In genomic region chr4:149045885-149046284, GRCm38 (mm10) we compare ENCODE assay signal across 18 mouse cellular contexts. TPM values are rescaled to one million over a fixed set of nuclear protein-coding genes. Genes with fewer than 3 reads are reported as not detected.
A peak's percentile ranks its signal among the peaks of the same experiment; 100 is the strongest.
DNase-seq lines count a peak whose midpoint lies in the region; ATAC-seq and TF ChIP-seq lines count a peak whose summit lies in the region.
"Had no signal": no experiment of that assay in that cellular context is flagged by ENCODE, and none has a peak within 500 bp of the region (broad histone marks: within the 10 kb centered on the region; RNA-seq: fewer than 3 reads in every experiment).

No protein-coding gene starts in this region.

- no peaks in the 10 kb centered on the region for H3K36me3 ChIP-seq in heart, embryonic 16.5 days (ENCODE audit: control insufficient read depth, insufficient read depth)
- H3K36me3 ChIP-seq in CH12.LX (replicated peaks in 1 of 2; ENCODE audit: control insufficient read depth in 1 of 2, insufficient read depth in 1 of 2, low read length in 1 of 2), result peaks cover 5 to 50% of the 10 kb centered on the region in 2 experiments
- peaks cover 68% of the 10 kb centered on the region for H3K36me3 ChIP-seq in G1E (replicated peaks)
- H3K36me3 ChIP-seq in liver, embryonic 13.5 days, result peaks cover 5% of the 10 kb centered on the region; the same call in 1 of the 2 replicates
- H3K36me3 ChIP-seq: embryonic facial prominence, embryonic 12.5 days; limb, embryonic 13.5 days; midbrain, embryonic 15.5 days had no signal

- no peaks in the 10 kb centered on the region for H3K9me3 ChIP-seq in heart, embryonic 16.5 days (replicated peaks; ENCODE audit: control insufficient read depth, low read length)
- H3K9me3 ChIP-seq in CH12.LX (replicated peaks; ENCODE audit: low read length) (no peaks in the 10 kb centered on the region), G1E (replicated peaks) (no peaks in the 10 kb centered on the region)
- no peaks in the 10 kb centered on the region for H3K9me3 ChIP-seq in liver, embryonic 13.5 days (replicated peaks)
- H3K9me3 ChIP-seq: embryonic facial prominence, embryonic 12.5 days; forebrain, embryonic 13.5 days; hindbrain, embryonic 10.5 days; limb, embryonic 13.5 days; midbrain, embryonic 15.5 days had no signal

- in situ Hi-C loops in CH12.LX (cut with MboI; ENCODE audit: low pct_ligation_motif_present, low pct_unique_long_range_greater_than_20kb, low sequenced_read_pairs), result no loop called here

- DNase-seq in heart, postnatal 14 days, result no peak
- DNase-seq in CH12.LX (ENCODE audit: extremely low read depth) (peak; percentile 24), G1E (ENCODE audit: low spot score) (peak; percentile 14)
- peak; percentile 35 for DNase-seq in liver, embryonic 13.5 days
- DNase-seq in embryo, embryonic 11 days, result no peak
- no peak for DNase-seq in adrenal gland, adult 2 months
- no peak for DNase-seq in left cerebral cortex, adult 11 months (ENCODE audit: low spot score)
- DNase-seq: cerebellum, adult 9-11 months; kidney, adult 8-10 months; lung, postnatal 4 days; right cerebral cortex, postnatal 25 days; thymus, adult 18-20 months had no signal

- whole genome bisulfite sequencing in heart, embryonic 16.5 days, result 29% methylated on average over 5 of the region's 5 CpGs
- WGBS in liver, embryonic 13.5 days (ENCODE audit: insufficient replicate concordance), result 11% methylated on average over 5 of the region's 5 CpGs

- H3K4me1 ChIP-seq in heart, embryonic 16.5 days (ENCODE audit: control insufficient read depth, insufficient read depth, low read length), result peaks cover 46% of the 10 kb centered on the region
- H3K4me1 ChIP-seq in CH12.LX (ENCODE audit: control insufficient read depth in 1 of 2, insufficient read depth in 2 of 2) (peaks cover 13 to 85% of the 10 kb centered on the region in 2 experiments), G1E (ENCODE audit: insufficient read depth, low read depth, low read length) (peaks cover 9% of the 10 kb centered on the region)
- H3K4me1 ChIP-seq in liver, embryonic 13.5 days (replicated peaks), result peaks cover 38% of the 10 kb centered on the region

- no peak overlapping the region for H3K4me3 ChIP-seq in heart, embryonic 16.5 days (ENCODE audit: low read length)
- H3K4me3 ChIP-seq in CH12.LX (replicated peaks in 1 of 3; ENCODE audit: low read depth in 2 of 3, low read length in 2 of 3, poor library complexity in 1 of 3) (no peak overlapping the region), G1E (ENCODE audit: low read depth, low read length) (no peak overlapping the region)
- no peak overlapping the region for H3K4me3 ChIP-seq in liver, embryonic 13.5 days (replicated peaks)
- H3K4me3 ChIP-seq: embryonic facial prominence, embryonic 12.5 days; forebrain, embryonic 13.5 days; hindbrain, embryonic 10.5 days; limb, embryonic 13.5 days; midbrain, embryonic 15.5 days had no signal

- TF ChIP-seq EP300 in CH12.LX (IDR thresholded peaks at IDR 0.05; ENCODE audit: low read length), result no peak

- peak overlapping the region; percentile 82 for H3K27ac ChIP-seq in heart, embryonic 16.5 days (ENCODE audit: low read length)
- H3K27ac ChIP-seq in CH12.LX (ENCODE audit: insufficient read depth, low read depth), result no peak overlapping the region
- no peak overlapping the region for H3K27ac ChIP-seq in liver, embryonic 13.5 days
- H3K27ac ChIP-seq: embryonic facial prominence, embryonic 12.5 days; forebrain, embryonic 13.5 days; hindbrain, embryonic 10.5 days; limb, embryonic 13.5 days; midbrain, embryonic 15.5 days had no signal

- ATAC-seq in heart, embryonic 16.5 days (replicated peaks; ENCODE audit: extremely low read depth, insufficient read depth, low FRiP score), result peak; percentile 50
- ATAC-seq in G1E (ENCODE audit: extremely low read depth, insufficient number of reproducible peaks, low FRiP score, poor library complexity, severe bottlenecking), result no peak
- ATAC-seq in liver, embryonic 13.5 days (ENCODE audit: low read depth), result peak; percentile 76
- ATAC-seq: forebrain, embryonic 13.5 days; midbrain, embryonic 15.5 days had no signal

- no peaks in the 10 kb centered on the region for H3K27me3 ChIP-seq in heart, embryonic 16.5 days (ENCODE audit: control insufficient read depth, insufficient read depth, low read length)
- H3K27me3 ChIP-seq in CH12.LX (replicated peaks) (no peaks in the 10 kb centered on the region), G1E (ENCODE audit: insufficient read depth, low read length) (no peaks in the 10 kb centered on the region)
- H3K27me3 ChIP-seq in liver, embryonic 13.5 days, result no peaks in the 10 kb centered on the region

- no peak for TF ChIP-seq POLR2A in CH12.LX (IDR thresholded peaks at IDR 0.05; ENCODE audit: low read depth, low read length)

- H3K4me2 ChIP-seq in heart, embryonic 16.5 days (ENCODE audit: low read depth, low read length), result no peak overlapping the region
- no peak overlapping the region for H3K4me2 ChIP-seq in CH12.LX (ENCODE audit: insufficient read depth, low read depth, poor library complexity, severe bottlenecking)
- no peak overlapping the region for H3K4me2 ChIP-seq in liver, embryonic 13.5 days
- H3K4me2 ChIP-seq: embryonic facial prominence, embryonic 12.5 days; forebrain, embryonic 13.5 days; limb, embryonic 13.5 days; midbrain, embryonic 15.5 days had no signal

- H3K79me2 ChIP-seq in CH12.LX (replicated peaks; ENCODE audit: control insufficient read depth, extremely low read depth, insufficient read depth, poor library complexity, severe bottlenecking), result peaks cover 3% of the 10 kb centered on the region

- peak overlapping the region; percentile 58; the same call in 1 of the 2 replicates for H3K9ac ChIP-seq in heart, embryonic 16.5 days (ENCODE audit: low read length)
- H3K9ac ChIP-seq in CH12.LX (ENCODE audit: insufficient read depth, low read depth), result no peak overlapping the region
- H3K9ac ChIP-seq in liver, embryonic 13.5 days, result no peak overlapping the region
- H3K9ac ChIP-seq: embryonic facial prominence, embryonic 12.5 days; forebrain, embryonic 13.5 days; limb, embryonic 13.5 days; midbrain, embryonic 15.5 days had no signal

- intact Hi-C loops in heart, postnatal 14 days (cut with DNase I), result loop anchor here (5.0 kb wide), 3 partner anchors 144 to 304 kb away; no protein-coding TSS in a partner anchor

- TF ChIP-seq CTCF in CH12.LX (conservative IDR thresholded peaks at IDR 0.05 in 1 of 2, IDR thresholded peaks at IDR 0.05 in 1 of 2; ENCODE audit: low read depth in 2 of 2, low read length in 2 of 2), result no peak
- TF ChIP-seq CTCF in G1E (IDR thresholded peaks at IDR 0.05; ENCODE audit: low read depth, low read length), result no peak

- TF ChIP-seq RAD21 in CH12.LX (IDR thresholded peaks at IDR 0.05; ENCODE audit: low read depth, low read length), result no peak

- dilution Hi-C loops in CH12.LX (cut with MboI; ENCODE audit: extremely low pct_ligation_motif_present, extremely low pct_unique_long_range_greater_than_20kb, low sequenced_read_pairs), result no loop called here

TF ChIP-seq in CH12.LX, 34 proteins besides CTCF, POLR2A, EP300 and RAD21:
- TF ChIP-seq SIN3A (IDR thresholded peaks at IDR 0.05; ENCODE audit: low read length), result no peak
- TF ChIP-seq SMC3 (IDR thresholded peaks at IDR 0.05; ENCODE audit: low read depth, low read length), result no peak
- TF ChIP-seq KAT2A (IDR thresholded peaks at IDR 0.05; ENCODE audit: insufficient replicate concordance, low read length), result no peak
- TF ChIP-seq GABPA (IDR thresholded peaks at IDR 0.05; ENCODE audit: insufficient replicate concordance, low read depth, low read length), result no peak
- TF ChIP-seq ZKSCAN1 (IDR thresholded peaks at IDR 0.05; ENCODE audit: borderline replicate concordance, low read depth, low read length), result no peak
- no peak for TF ChIP-seq JUND (conservative IDR thresholded peaks at IDR 0.05; ENCODE audit: low read depth, low read length)
- TF ChIP-seq CHD1 (IDR thresholded peaks at IDR 0.05; ENCODE audit: low read depth, low read length), result no peak
- TF ChIP-seq MAX (IDR thresholded peaks at IDR 0.05; ENCODE audit: low read length), result no peak
- TF ChIP-seq USF2 (conservative IDR thresholded peaks at IDR 0.05; ENCODE audit: low read depth, low read length), result no peak
- TF ChIP-seq TCF12 (IDR thresholded peaks at IDR 0.05; ENCODE audit: low read depth, low read length), result no peak
- no peak for TF ChIP-seq ZMIZ1 (IDR thresholded peaks at IDR 0.05; ENCODE audit: low read depth, low read length)
- no peak for TF ChIP-seq IRF4 (IDR thresholded peaks at IDR 0.05; ENCODE audit: low read depth, low read length)
- TF ChIP-seq BHLHE40 (IDR thresholded peaks at IDR 0.05; ENCODE audit: low read depth, low read length), result no peak
- no peak for TF ChIP-seq UBTF (IDR thresholded peaks at IDR 0.05; ENCODE audit: low read depth, low read length)
- no peak for TF ChIP-seq MAZ (IDR thresholded peaks at IDR 0.05; ENCODE audit: low read depth, low read length)
- TF ChIP-seq E2F4 (IDR thresholded peaks at IDR 0.05; ENCODE audit: insufficient replicate concordance, low read depth, low read length), result no peak

RNA-seq across cellular contexts. Expression of gene Pex14, which starts 53.8 kb away (rescaled TPM):
- 44.1 and 44.6 TPM in 2 replicates for polyA plus RNA-seq in heart, embryonic 16.5 days (2015; fragmentation: Nextera tagmentation; extraction: Ambion mirVana)
- total RNA-seq in heart, postnatal 14 days (2021), result 10 to 100 TPM; 20.5 to 21.7 TPM
- total RNA-seq in CH12.LX (2012; rRNA removed) (48.5 and 51.3 TPM in 2 replicates), CH12.LX (2014; rRNA removed) (60.3 and 63.6 TPM in 2 replicates), G1E (2014; fragmentation: Nextera tagmentation) (21.1 and 24.9 TPM in 2 replicates), G1E (2017) (13.3 and 17.5 TPM in 2 replicates)
- polyA plus RNA-seq in CH12.LX (2012; ENCODE audit: insufficient read length, low read depth) (59.2 and 67.7 TPM in 2 replicates), G1E (2012) (43.4 and 47.5 TPM in 2 replicates)
- 27.7 and 28.4 TPM in 2 replicates for polyA plus RNA-seq in liver, embryonic 13.5 days (2015; fragmentation: Nextera tagmentation; extraction: Ambion mirVana)
- 10 to 100 TPM; 77.8 to 81.4 TPM for total RNA-seq in adrenal gland, adult 2 months (2021)
- polyA plus RNA-seq in adrenal gland, adult 2 months (2012; rRNA removed), result 110 and 111 TPM in 2 replicates

RNA-seq across cellular contexts. Expression of gene Dffa, which starts 58.1 kb away (rescaled TPM):
- 29.3 and 33.8 TPM in 2 replicates for polyA plus RNA-seq in heart, embryonic 16.5 days (2015; fragmentation: Nextera tagmentation; extraction: Ambion mirVana)
- total RNA-seq in heart, postnatal 14 days (2021), result 10 to 100 TPM; 33.5 to 39.0 TPM
- total RNA-seq in CH12.LX (2012; rRNA removed) (26.8 and 27.2 TPM in 2 replicates), CH12.LX (2014; rRNA removed) (23.4 and 23.7 TPM in 2 replicates), G1E (2014; fragmentation: Nextera tagmentation) (9.2 and 12.7 TPM in 2 replicates), G1E (2017) (22.5 and 23.1 TPM in 2 replicates)
- polyA plus RNA-seq in CH12.LX (2012; ENCODE audit: insufficient read length, low read depth) (42.0 and 44.8 TPM in 2 replicates), G1E (2012) (9.1 and 12.6 TPM in 2 replicates)
- polyA plus RNA-seq in liver, embryonic 13.5 days (2015; fragmentation: Nextera tagmentation; extraction: Ambion mirVana), result 20.7 and 22.7 TPM in 2 replicates
- total RNA-seq in adrenal gland, adult 2 months (2021), result 10 to 100 TPM; 19.2 to 26.1 TPM
- polyA plus RNA-seq in adrenal gland, adult 2 months (2012; rRNA removed), result 9.8 and 11.6 TPM in 2 replicates

Comparison
In these comparisons a context has a peak if more than half of its experiments do, and no peak if none do; other contexts are left out.
1. DNase-seq: peak in CH12.LX (single experiment), G1E (single experiment) and liver, embryonic 13.5 days (single experiment); none in heart, postnatal 14 days (0 of 2), embryo, embryonic 11 days (single experiment), adrenal gland, adult 2 months (single experiment) and left cerebral cortex, adult 11 months (single experiment).